Mouse (Mus musculus) liver, postnatal 0 days (tissue): ENCODE data around the gene Zscan18. TPM values are rescaled to one million over a fixed set of nuclear protein-coding genes. Genes with fewer than 3 reads are reported as not detected.

ENCODE experiments used
- ATAC-seq: fragments of 200-750 bp; cut with Nextera tagmentation; 2 replicates; pipeline ENCODE4 v1.8.0; 2017; ENCODE audit warnings: mild to moderate bottlenecking, moderate library complexity
- DNase-seq: peaks from one replicate; pipeline ENCODE4 v3.0.0-alpha.2; 2016
- H3K27ac ChIP-seq: fragments of 300-500 bp; sonication (generic); 2 replicates; pipeline ENCODE4 v1.5.1; 2014; ENCODE audit warnings: antibody characterized with exemption, moderate library complexity, mild to moderate bottlenecking, low read depth
- H3K27me3 ChIP-seq: fragments of 300-500 bp; sonication (generic); 2 replicates; pipeline ENCODE4 v1.6.1; 2014; ENCODE audit warnings: low read length, control low read depth, mixed read lengths; ENCODE audit not compliant: insufficient read depth
- H3K36me3 ChIP-seq: fragments of 300-500 bp; sonication (generic); replicated peaks from 2 replicates; pipeline ENCODE4 v1.6.1; 2014; ENCODE audit warnings: mild to moderate bottlenecking, control low read depth, low read length, moderate library complexity, mixed read lengths; ENCODE audit not compliant: insufficient read depth
- H3K4me1 ChIP-seq: fragments of 300-500 bp; sonication (generic); 2 replicates; pipeline ENCODE4 v1.6.1; 2014; ENCODE audit warnings: antibody characterized with exemption, mild to moderate bottlenecking, control low read depth; ENCODE audit not compliant: insufficient read depth
- H3K4me2 ChIP-seq: fragments of 300-500 bp; sonication (generic); 2 replicates; pipeline ENCODE4 v1.6.1; 2014; ENCODE audit warnings: low read depth, mild to moderate bottlenecking, low read length, moderate library complexity, mixed read lengths
- H3K4me3 ChIP-seq: fragments of 300-500 bp; sonication (generic); 2 replicates; pipeline ENCODE4 v1.5.1; 2014; ENCODE audit warnings: low read depth, low read length
- H3K9ac ChIP-seq: fragments of 300-500 bp; sonication (generic); replicated peaks from 2 replicates; pipeline ENCODE4 v1.6.1; 2014; ENCODE audit warnings: mild to moderate bottlenecking, moderate library complexity
- H3K9me3 ChIP-seq: fragments of 300-500 bp; sonication (generic); 2 replicates; pipeline ENCODE4 v1.6.1; 2016; ENCODE audit warnings: mild to moderate bottlenecking, control low read depth, low read length, mixed read lengths
- EP300 ChIP-seq: IDR thresholded peaks from 2 replicates; pipeline ENCODE4 v1.6.1; 2016; ENCODE audit warnings: antibody characterized with exemption, low read depth, mild to moderate bottlenecking
- WGBS: fragments of 180-500 bp; shearing (Covaris S2); extraction: QIAGEN DNeasy Blood & Tissue Kit; methylation state at CpG from one replicate; pipeline ENCODE4 v1.1.7; 2014; ENCODE audit not compliant: insufficient replicate concordance; 5-methylcytosine and 5-hydroxymethylcytosine counted together
- polyA plus RNA-seq: library from polyadenylated mRNA; unstranded; fragments of >200 nt; fragmentation: Nextera tagmentation; extraction: Ambion mirVana; gene quantifications from 2 replicates; pipeline ENCODE4 v1.2.1, GENCODE M21; 2015

Zscan18 gene
- polyA plus RNA-seq, 1 experiment from 2014 or later: 0.13 TPM

DNA sequence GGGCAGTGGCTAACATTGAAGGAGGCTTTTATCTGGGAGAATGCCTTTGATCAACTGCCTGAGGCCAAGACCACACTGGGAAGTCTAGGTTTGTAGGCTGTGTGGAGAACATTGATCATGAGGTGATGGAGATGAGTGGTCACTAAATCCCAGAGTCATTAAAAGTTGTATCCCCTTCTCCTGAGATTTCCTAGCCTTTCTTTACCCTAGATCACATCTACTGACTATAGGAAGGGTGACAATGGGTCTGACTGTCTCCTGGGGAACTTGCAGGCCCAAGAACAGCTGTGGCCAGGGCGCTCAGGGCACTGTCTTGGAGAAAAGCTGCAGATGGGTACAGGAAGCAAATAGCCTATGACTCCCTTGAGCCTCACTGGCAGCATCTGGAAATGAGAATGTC lies 68.5 kb downstream of the Zscan18 start, which contains the start of gene Vmn2r56:
Vmn2r56 (minus strand) TSS at position 101 of the 400 bp plus-strand sequence.
- no peak within 1 kb of the TSS for H3K4me3 ChIP-seq
- H3K27ac ChIP-seq: no peak within 1 kb of the TSS
- H3K9me3 ChIP-seq: no peaks in the 10 kb centered on the region

More for the DNA sequence above, 68.5 kb downstream of the Zscan18 start, which contains the start of gene Vmn2r56:
- Histone ChIP-seq H3K4me2 (no peak within 1 kb of the TSS), H3K27me3 (no peaks in the 10 kb centered on the region), H3K9ac (no peak within 1 kb of the TSS), H3K36me3 (no peaks in the 10 kb centered on the region), H3K4me1 (no peaks in the 10 kb centered on the region)
- WGBS: 57% methylated on average over 1 of the region's 1 CpGs
- no peak for ATAC-seq
- DNase-seq: no peak
- no peak for TF ChIP-seq EP300

Other genes starting within 250 kb of the Zscan18 start
- gene Vmn2r53, start 194.8 kb downstream of the Zscan18 start, polyA plus RNA-seq: not detected in 2 replicates
- not detected in 2 replicates for gene Vmn2r54, start 163.3 kb downstream of the Zscan18 start, polyA plus RNA-seq
- not detected in 2 replicates for gene Vmn2r55, start 118.6 kb downstream of the Zscan18 start, polyA plus RNA-seq
- not detected in 2 replicates for gene Vmn2r56, start 68.6 kb downstream of the Zscan18 start, polyA plus RNA-seq
- gene Zfp329, start 15.2 kb upstream of the Zscan18 start, polyA plus RNA-seq: 1.2 and 2.1 TPM in 2 replicates
- gene Zfp110, start 31.1 kb upstream of the Zscan18 start, polyA plus RNA-seq: 8.1 and 8.5 TPM in 2 replicates
- gene Zfp128, start 77.5 kb upstream of the Zscan18 start, polyA plus RNA-seq: 0.61 and 0.65 TPM in 2 replicates
- gene Zscan22, start 94.2 kb upstream of the Zscan18 start, polyA plus RNA-seq: 2.3 and 2.5 TPM in 2 replicates
- gene Rps5, start 118.7 kb upstream of the Zscan18 start, polyA plus RNA-seq: 556 and 564 TPM in 2 replicates
- gene Rnf225, start 123.8 kb upstream of the Zscan18 start, polyA plus RNA-seq: 0.05 TPM in 2 replicates
- 1.5 and 1.9 TPM in 2 replicates for gene Zfp324, start 162.2 kb upstream of the Zscan18 start, polyA plus RNA-seq
- gene Zfp446, start 174.2 kb upstream of the Zscan18 start, polyA plus RNA-seq: 1.6 and 1.8 TPM in 2 replicates
- 103 and 122 TPM in 2 replicates for gene Slc27a5, start 194.6 kb upstream of the Zscan18 start, polyA plus RNA-seq
- gene Trim28, start 195.5 kb upstream of the Zscan18 start, polyA plus RNA-seq: 56.0 and 59.1 TPM in 2 replicates
- 5.6 and 7.2 TPM in 2 replicates for gene Zbtb45, start 206.4 kb upstream of the Zscan18 start, polyA plus RNA-seq
- 132 TPM in 2 replicates for gene Chmp2a, start 231.2 kb upstream of the Zscan18 start, polyA plus RNA-seq
- 53.8 and 59.8 TPM in 2 replicates for gene Ube2m, start 234.6 kb upstream of the Zscan18 start, polyA plus RNA-seq